Mouse (Mus musculus): ENCODE measurements around the gene Tmprss6. TPM values are rescaled to one million over a fixed set of nuclear protein-coding genes. Genes with fewer than 3 reads are reported as not detected.

The Tmprss6 gene
- total RNA-seq, 2 experiments from 2014 or later, result 0.87 TPM; not detected in 1

GRCm38 (mm10) chr15:78428391-78429138, 39.9 kb downstream of the Tmprss6 start, which contains the start of gene Kctd17:
Kctd17 (plus strand) TSS chr15:78428564.
- TF ChIP-seq CTCF (IDR thresholded peaks at IDR 0.05), result no peak
- intact Hi-C loops (cut with DNase I), result loop anchor here (10.0 kb wide), 1 partner anchor 454 kb away; the partner anchor contains the start of gene Eif3d
- peak within 1 kb of the TSS; percentile 89 for H3K4me3 ChIP-seq
- peak; percentile 81 to 85 for DNase-seq (ENCODE audit: extremely low spot score in 1 of 2, low spot score in 2 of 2)
- H3K27ac ChIP-seq, result peak within 1 kb of the TSS; percentile 96

- TF ChIP-seq CTCF (IDR thresholded peaks at IDR 0.05), result no peak; the same call in 1 of the 2 replicates
- intact Hi-C loops (cut with DNase I), result loop anchor here (10.0 kb wide), 1 partner anchor 450 kb away; the partner anchor contains the start of gene Eif3d
- no peak overlapping the region for H3K27ac ChIP-seq
These were observed 43.2 kb downstream of the Tmprss6 start for GRCm38 (mm10) chr15:78425230-78425629.

DNA sequence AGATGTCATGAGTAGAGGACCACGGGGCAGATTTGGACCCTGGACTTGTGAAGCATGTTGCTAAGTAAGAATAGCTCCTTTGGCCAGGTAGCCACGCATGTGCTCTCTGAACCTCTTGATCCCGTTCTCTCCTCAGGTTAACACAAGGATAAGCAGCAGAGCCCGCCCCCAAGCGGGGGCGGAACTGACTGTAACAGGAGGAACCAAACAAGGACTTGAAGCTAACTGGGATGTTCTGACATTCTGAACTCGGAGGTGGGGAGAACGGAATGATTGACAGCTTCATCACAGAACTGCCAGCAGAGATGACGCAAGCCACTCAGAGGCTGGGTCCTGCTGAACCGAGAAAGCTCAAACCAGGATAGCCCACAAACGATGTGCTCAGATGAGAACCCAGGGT, 43.9 kb downstream of the Tmprss6 start:
- intact Hi-C loops (cut with DNase I), result loop anchor here (10.0 kb wide), 1 partner anchor 450 kb away; the partner anchor contains the start of gene Eif3d
- no peak overlapping the region for H3K4me3 ChIP-seq
- H3K27ac ChIP-seq, result no peak overlapping the region
- TF ChIP-seq CTCF (IDR thresholded peaks at IDR 0.05), result no peak
- DNase-seq (ENCODE audit: extremely low spot score in 1 of 2, low spot score in 2 of 2), result no peak

More at GRCm38 (mm10) chr15:78425230-78425629, 43.2 kb downstream of the Tmprss6 start:
- no peak for DNase-seq (ENCODE audit: extremely low spot score in 1 of 2, low spot score in 2 of 2)
- H3K4me3 ChIP-seq, result no peak overlapping the region

GRCm38 (mm10) chr15:78422046-78422956, 46.1 kb downstream of the Tmprss6 start:
- H3K27ac ChIP-seq, result no peak overlapping the region
- no peak overlapping the region for H3K4me3 ChIP-seq
- intact Hi-C loops (cut with DNase I), result loop anchor here (1.0 to 10.0 kb wide), 3 partner anchors 67 to 448 kb away; partner anchors contain the start of gene Eif3d
- peak; percentile 91 for TF ChIP-seq CTCF (IDR thresholded peaks at IDR 0.05)
- peak; percentile 82 to 90 for DNase-seq (ENCODE audit: extremely low spot score in 1 of 2, low spot score in 2 of 2)

- no peak for DNase-seq (ENCODE audit: extremely low spot score in 1 of 2, low spot score in 2 of 2)
- no peak overlapping the region for H3K27ac ChIP-seq
- intact Hi-C loops (cut with DNase I), result loop anchor here (10.0 kb wide), 1 partner anchor 446 kb away; the partner anchor contains the start of gene Eif3d
- H3K4me3 ChIP-seq, result no peak overlapping the region
- no peak for TF ChIP-seq CTCF (IDR thresholded peaks at IDR 0.05)
These were observed 48.0 kb downstream of the Tmprss6 start for GRCm38 (mm10) chr15:78420395-78420794.

- Histone ChIP-seq H3K27ac (no peak overlapping the region), H3K4me3 (no peak overlapping the region)
- no peak for TF ChIP-seq CTCF (IDR thresholded peaks at IDR 0.05)
- DNase-seq (ENCODE audit: extremely low spot score in 1 of 2, low spot score in 2 of 2), result no peak
- intact Hi-C loops (cut with DNase I), result no loop called here
These were observed 51.5 kb downstream of the Tmprss6 start for GRCm38 (mm10) chr15:78416937-78417336.

- DNase-seq (ENCODE audit: extremely low spot score in 1 of 2, low spot score in 2 of 2), result no peak
- no peak for TF ChIP-seq CTCF (IDR thresholded peaks at IDR 0.05)
- Histone ChIP-seq H3K27ac (no peak overlapping the region), H3K4me3 (no peak overlapping the region)
- intact Hi-C loops (cut with DNase I), result no loop called here
These were observed 54.3 kb downstream of the Tmprss6 start for GRCm38 (mm10) chr15:78414157-78414556.

- Histone ChIP-seq H3K4me3 (no peak overlapping the region), H3K27ac (no peak overlapping the region)
- DNase-seq (ENCODE audit: extremely low spot score in 1 of 2, low spot score in 2 of 2), result no peak
- TF ChIP-seq CTCF (IDR thresholded peaks at IDR 0.05), result no peak
- intact Hi-C loops (cut with DNase I), result no loop called here
These were observed 54.7 kb downstream of the Tmprss6 start for GRCm38 (mm10) chr15:78413719-78414117.

DNA sequence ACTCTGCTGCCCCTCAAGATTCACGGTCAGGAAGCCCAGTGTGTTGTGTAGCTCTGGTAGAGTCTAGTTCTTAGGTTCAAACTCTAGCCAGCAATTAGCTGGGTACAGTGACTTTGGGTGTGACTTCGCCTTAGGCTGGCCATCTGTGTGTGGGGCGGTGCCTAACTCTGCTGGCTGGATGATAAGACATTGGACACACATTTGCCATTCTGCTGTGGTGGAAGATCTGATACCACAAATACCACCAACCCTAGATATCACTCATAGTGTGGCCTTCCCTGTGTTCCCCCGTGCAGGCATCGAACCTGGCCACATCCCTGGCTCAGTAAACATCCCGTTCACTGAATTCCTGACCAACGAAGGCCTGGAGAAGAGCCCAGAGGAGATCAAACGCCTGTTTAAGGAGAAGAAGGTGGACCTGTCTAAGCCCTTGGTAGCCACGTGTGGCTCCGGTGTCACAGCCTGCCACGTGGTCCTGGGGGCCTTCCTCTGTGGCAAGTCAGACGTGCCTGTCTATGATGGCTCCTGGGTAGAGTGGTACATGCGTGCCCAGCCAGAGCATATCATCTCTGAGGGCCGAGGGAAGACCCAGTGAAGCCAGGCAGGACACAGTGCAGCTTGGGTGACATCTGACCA, 55.2 kb downstream of the Tmprss6 start:
- no peak for TF ChIP-seq CTCF (IDR thresholded peaks at IDR 0.05)
- Histone ChIP-seq H3K27ac (no peak overlapping the region), H3K4me3 (no peak overlapping the region)
- DNase-seq (ENCODE audit: extremely low spot score in 1 of 2, low spot score in 2 of 2), result no peak
- intact Hi-C loops (cut with DNase I), result no loop called here

DNA sequence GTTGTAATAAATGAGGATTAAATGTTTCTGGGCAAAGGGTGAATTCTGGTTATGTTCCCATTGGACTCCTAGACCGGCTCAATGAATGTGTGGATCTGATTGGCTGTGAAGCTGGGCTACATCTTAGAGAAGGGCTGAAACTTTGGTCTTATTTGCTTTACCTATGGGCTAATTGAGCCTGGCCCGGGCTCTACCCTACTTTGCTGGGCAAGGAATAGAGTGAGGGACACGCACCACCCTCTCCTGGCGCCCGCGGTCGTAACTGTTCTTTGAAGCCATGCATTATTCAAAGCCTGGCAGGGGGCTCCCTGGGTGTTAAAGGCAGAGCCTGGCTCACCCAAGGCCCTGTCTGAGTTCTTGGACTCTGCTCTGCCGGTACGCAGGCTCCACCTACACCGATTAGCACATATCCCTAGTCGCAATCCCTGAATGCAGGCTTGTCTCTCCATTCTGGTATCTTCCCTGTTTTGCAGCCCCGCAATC, 58.8 kb downstream of the Tmprss6 start:
- no peak overlapping the region for H3K27ac ChIP-seq
- DNase-seq (ENCODE audit: extremely low spot score in 1 of 2, low spot score in 2 of 2), result no peak
- H3K4me3 ChIP-seq, result no peak overlapping the region
- intact Hi-C loops (cut with DNase I), result loop anchor here (5.0 kb wide), 1 partner anchor 42 kb away; no protein-coding TSS in a partner anchor
- no peak for TF ChIP-seq CTCF (IDR thresholded peaks at IDR 0.05)

Measured in left cerebral cortex, adult 2 months (tissue).